Comparison of ENCODE assay signal across 8 mouse cellular contexts in genomic region chr10:59957171-59958149, GRCm38 (mm10). TPM values are rescaled to one million over a fixed set of nuclear protein-coding genes. Genes with fewer than 3 reads are reported as not detected.
DNase-seq lines count a peak whose midpoint lies in the region; ATAC-seq lines count a peak whose summit lies in the region.

No protein-coding gene starts in this region.

- peak; percentile 12 to 27 for DNase-seq in cerebellum, adult 18-20 months
- DNase-seq in cerebellum, adult 8-10 months = no peak
- DNase-seq in MN1 (ENCODE audit: low spot score) = peak; percentile 63
- peak; percentile 69 for DNase-seq in gastrocnemius, postnatal 25 days
- DNase-seq in intestine, embryonic 14.5 days (ENCODE audit: low spot score) = no peak
- no peak for DNase-seq in liver, embryonic 11.5 days (ENCODE audit: low spot score)
- no peak for DNase-seq in yolk sac, embryonic 10.5 days (ENCODE audit: low spot score)

- WGBS in intestine, embryonic 14.5 days = 26% methylated on average over 25 of the region's 25 CpGs
- WGBS in midbrain, embryonic 15.5 days = 9% methylated on average over 25 of the region's 25 CpGs
- WGBS in liver, embryonic 11.5 days = 27% methylated on average over 25 of the region's 25 CpGs

- H3K9me3 ChIP-seq in intestine, embryonic 14.5 days (ENCODE audit: control insufficient read depth, low read length) = no peaks in the 10 kb centered on the region
- H3K9me3 ChIP-seq in midbrain, embryonic 15.5 days = no peaks in the 10 kb centered on the region
- no peaks in the 10 kb centered on the region for H3K9me3 ChIP-seq in liver, embryonic 11.5 days (ENCODE audit: control insufficient read depth, low read length)

- H3K4me2 ChIP-seq in intestine, embryonic 14.5 days (ENCODE audit: low read length) = peak overlapping the region; percentile 22; the same call in 1 of the 2 replicates
- peak overlapping the region; percentile 49 for H3K4me2 ChIP-seq in midbrain, embryonic 15.5 days
- no peak overlapping the region for H3K4me2 ChIP-seq in liver, embryonic 11.5 days

- ATAC-seq in intestine, embryonic 14.5 days (replicated peaks; ENCODE audit: low FRiP score, low TSS enrichment, low read depth) = no peak
- ATAC-seq in midbrain, embryonic 15.5 days (replicated peaks) = peak; percentile 15; the same call in 1 of the 2 replicates
- ATAC-seq in liver, embryonic 11.5 days (replicated peaks; ENCODE audit: low FRiP score) = no peak

- no peak overlapping the region for H3K4me3 ChIP-seq in intestine, embryonic 14.5 days (ENCODE audit: low read depth, low read length)
- H3K4me3 ChIP-seq in midbrain, embryonic 15.5 days = peak overlapping the region; percentile 8
- H3K4me3 ChIP-seq in liver, embryonic 11.5 days (ENCODE audit: low read depth, low read length) = no peak overlapping the region

- 0 out of 2 replicates have a peak overlapping the region, but pooled peaks have one; percentile 10 for H3K9ac ChIP-seq in intestine, embryonic 14.5 days (ENCODE audit: low read length)
- H3K9ac ChIP-seq in midbrain, embryonic 15.5 days = peak overlapping the region; percentile 24; the same call in 1 of the 2 replicates
- H3K9ac ChIP-seq in liver, embryonic 11.5 days (ENCODE audit: low read depth, low read length) = no peak overlapping the region

- H3K36me3 ChIP-seq in intestine, embryonic 14.5 days (ENCODE audit: control insufficient read depth, insufficient read depth, low read length) = no peaks in the 10 kb centered on the region
- no peaks in the 10 kb centered on the region for H3K36me3 ChIP-seq in midbrain, embryonic 15.5 days (replicated peaks)
- no peaks in the 10 kb centered on the region for H3K36me3 ChIP-seq in liver, embryonic 11.5 days (ENCODE audit: control insufficient read depth, insufficient read depth, low read length)

- 0 out of 2 replicates have a peak, but pooled peaks cover 3% of the 10 kb centered on the region for H3K27me3 ChIP-seq in intestine, embryonic 14.5 days (replicated peaks; ENCODE audit: control insufficient read depth, insufficient read depth, low read length)
- no peaks in the 10 kb centered on the region for H3K27me3 ChIP-seq in midbrain, embryonic 15.5 days (replicated peaks)
- peaks cover 21% of the 10 kb centered on the region for H3K27me3 ChIP-seq in liver, embryonic 11.5 days (replicated peaks; ENCODE audit: control insufficient read depth, insufficient read depth, low read length)

- H3K4me1 ChIP-seq in intestine, embryonic 14.5 days (replicated peaks; ENCODE audit: control insufficient read depth, insufficient read depth, low read length) = peaks cover 17% of the 10 kb centered on the region
- H3K4me1 ChIP-seq in midbrain, embryonic 15.5 days = peaks cover 40% of the 10 kb centered on the region
- 0 out of 2 replicates have a peak, but pooled peaks cover 2% of the 10 kb centered on the region for H3K4me1 ChIP-seq in liver, embryonic 11.5 days (replicated peaks; ENCODE audit: control insufficient read depth, insufficient read depth, low read length)

- H3K27ac ChIP-seq in intestine, embryonic 14.5 days (ENCODE audit: low read depth) = no peak overlapping the region
- peak overlapping the region; percentile 79 for H3K27ac ChIP-seq in midbrain, embryonic 15.5 days
- H3K27ac ChIP-seq in liver, embryonic 11.5 days (ENCODE audit: low read depth, low read length) = no peak overlapping the region

RNA-seq across cellular contexts. Expression of gene Ddit4, which starts 5.8 kb away (rescaled TPM):
- total RNA-seq in gastrocnemius, postnatal 25 days (2021) = 10 to 100 TPM in 1 of 2 experiments, 1 to 10 TPM in 1; 8.6 to 11.4 TPM
- 2.0 and 3.0 TPM in 2 replicates for polyA plus RNA-seq in intestine, embryonic 14.5 days (2014; fragmentation: Nextera tagmentation; extraction: Ambion mirVana)
- polyA plus RNA-seq in midbrain, embryonic 15.5 days (2015; fragmentation: Nextera tagmentation; extraction: Ambion mirVana) = 52.6 and 59.4 TPM in 2 replicates
- 2.7 and 4.3 TPM in 2 replicates for polyA plus RNA-seq in liver, embryonic 11.5 days (2014; fragmentation: Nextera tagmentation; extraction: Ambion mirVana)

RNA-seq across cellular contexts. Expression of gene Ascc1, which starts 45.1 kb away (rescaled TPM):
- 10 to 100 TPM; 11.4 to 12.0 TPM for total RNA-seq in gastrocnemius, postnatal 25 days (2021)
- polyA plus RNA-seq in intestine, embryonic 14.5 days (2014; fragmentation: Nextera tagmentation; extraction: Ambion mirVana) = 48.2 and 48.7 TPM in 2 replicates
- 47.4 and 48.7 TPM in 2 replicates for polyA plus RNA-seq in midbrain, embryonic 15.5 days (2015; fragmentation: Nextera tagmentation; extraction: Ambion mirVana)
- polyA plus RNA-seq in liver, embryonic 11.5 days (2014; fragmentation: Nextera tagmentation; extraction: Ambion mirVana) = 37.2 and 37.4 TPM in 2 replicates

RNA-seq across cellular contexts. Expression of gene Anapc16, which starts 45.5 kb away (rescaled TPM):
- total RNA-seq in gastrocnemius, postnatal 25 days (2021) = 10 to 100 TPM; 40.7 to 40.9 TPM
- polyA plus RNA-seq in intestine, embryonic 14.5 days (2014; fragmentation: Nextera tagmentation; extraction: Ambion mirVana) = 107 and 117 TPM in 2 replicates
- 106 and 109 TPM in 2 replicates for polyA plus RNA-seq in midbrain, embryonic 15.5 days (2015; fragmentation: Nextera tagmentation; extraction: Ambion mirVana)
- 77.4 and 80.0 TPM in 2 replicates for polyA plus RNA-seq in liver, embryonic 11.5 days (2014; fragmentation: Nextera tagmentation; extraction: Ambion mirVana)

Comparison
In these comparisons a context has a peak if more than half of its experiments do, and no peak if none do; other contexts are left out.
1. DNase-seq: peak in cerebellum, adult 18-20 months (2 of 2), MN1 (single experiment) and gastrocnemius, postnatal 25 days (single experiment); none in cerebellum, adult 8-10 months (single experiment), intestine, embryonic 14.5 days (single experiment), liver, embryonic 11.5 days (single experiment) and yolk sac, embryonic 10.5 days (single experiment).
2. RNA of gene Ddit4, which starts 5.8 kb away (polyA plus RNA-seq): 52.6 to 59.4 TPM in midbrain, embryonic 15.5 days; 2.7 to 4.3 TPM in liver, embryonic 11.5 days and 2.0 to 3.0 TPM in intestine, embryonic 14.5 days; every median in the first group is over 10 times any median in the second.